Mouse (Mus musculus): ENCODE data around the gene Cfb. TPM values are rescaled to one million over a fixed set of nuclear protein-coding genes. Genes with fewer than 3 reads are reported as not detected.
A peak's percentile ranks its signal among the peaks of the same experiment; 100 is the strongest.

Cfb gene
- polyA plus RNA-seq, 1 experiment from 2014 or later: 20.7 TPM

- no peak overlapping the region for H3K27ac ChIP-seq (replicated peaks)
- no peak overlapping the region for H3K4me3 ChIP-seq (ENCODE audit: low read depth, low read length)
- WGBS: 93% methylated on average over 2 of the region's 2 CpGs
- H3K36me3 ChIP-seq (ENCODE audit: control insufficient read depth, insufficient read depth, low read length): no peaks in the 10 kb centered on the region
- H3K4me1 ChIP-seq (replicated peaks; ENCODE audit: control insufficient read depth, insufficient read depth): no peaks in the 10 kb centered on the region
- H3K9ac ChIP-seq (ENCODE audit: low read length): no peak overlapping the region
- ATAC-seq (ENCODE audit: low FRiP score, low TSS enrichment) (no peak), DNase-seq (ENCODE audit: low spot score) (no peak)
- TF ChIP-seq CTCF (IDR thresholded peaks at IDR 0.05; ENCODE audit: low read depth): peak; percentile 38; the same call in 1 of the 2 replicates
- no peak for TF ChIP-seq EP300 (optimal IDR thresholded peaks at IDR 0.05)
- H3K9me3 ChIP-seq (ENCODE audit: control insufficient read depth, low read length): no peaks in the 10 kb centered on the region
- H3K27me3 ChIP-seq (ENCODE audit: control insufficient read depth, insufficient read depth, low read length): no peaks in the 10 kb centered on the region
- no peak overlapping the region for H3K4me2 ChIP-seq (replicated peaks; ENCODE audit: low read depth)
Observed at GRCm38 (mm10) chr17:34891377-34891776, 29.1 kb upstream of the Cfb start.

DNA sequence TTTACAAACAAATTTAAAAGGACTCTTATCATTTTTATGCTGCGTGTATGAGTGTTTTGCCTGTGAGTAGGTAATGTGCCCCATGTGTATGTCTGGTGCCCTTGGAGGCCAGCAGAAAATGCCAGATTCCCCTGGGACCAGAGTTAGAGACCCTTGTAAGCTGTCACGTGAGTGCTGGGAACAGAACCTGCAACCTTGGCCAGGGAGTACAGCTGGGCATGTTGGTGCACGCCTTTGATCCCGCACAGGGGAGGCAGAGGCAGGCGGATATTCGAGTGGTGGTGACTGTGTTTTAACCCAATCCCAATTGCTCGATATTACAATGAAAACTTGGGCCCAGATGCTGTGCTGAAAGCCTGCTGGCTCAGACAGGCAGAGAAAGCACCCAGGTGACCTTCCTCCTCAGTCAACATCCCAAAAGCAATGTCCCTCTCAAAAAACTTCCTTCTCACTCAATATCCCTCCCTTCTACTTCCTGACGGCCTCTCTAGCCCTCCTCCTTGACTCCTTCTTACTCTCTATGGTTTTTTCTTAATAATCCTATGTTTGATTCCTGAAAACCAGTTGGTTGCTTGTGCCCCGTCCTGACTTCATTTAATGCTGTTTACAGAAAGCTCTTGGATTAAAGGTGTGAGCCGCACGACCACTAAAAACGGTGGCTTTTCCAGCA lies 27.9 kb upstream of the Cfb start:
- 80% methylated on average over 12 of the region's 12 CpGs for WGBS
- TF ChIP-seq EP300 (optimal IDR thresholded peaks at IDR 0.05): no peak
- no peak for TF ChIP-seq CTCF (IDR thresholded peaks at IDR 0.05; ENCODE audit: low read depth)
- no peak overlapping the region for H3K27ac ChIP-seq (replicated peaks)
- H3K36me3 ChIP-seq (ENCODE audit: control insufficient read depth, insufficient read depth, low read length): no peaks in the 10 kb centered on the region
- no peaks in the 10 kb centered on the region for H3K27me3 ChIP-seq (ENCODE audit: control insufficient read depth, insufficient read depth, low read length)
- no peak overlapping the region for H3K4me2 ChIP-seq (replicated peaks; ENCODE audit: low read depth)
- H3K4me1 ChIP-seq (replicated peaks; ENCODE audit: control insufficient read depth, insufficient read depth): no peaks in the 10 kb centered on the region
- ATAC-seq (ENCODE audit: low FRiP score, low TSS enrichment) (no peak), DNase-seq (ENCODE audit: low spot score) (no peak)
- H3K9ac ChIP-seq (ENCODE audit: low read length): no peak overlapping the region
- H3K4me3 ChIP-seq (ENCODE audit: low read depth, low read length): no peak overlapping the region
- no peaks in the 10 kb centered on the region for H3K9me3 ChIP-seq (ENCODE audit: control insufficient read depth, low read length)

- TF ChIP-seq CTCF (IDR thresholded peaks at IDR 0.05; ENCODE audit: low read depth) (no peak), EP300 (optimal IDR thresholded peaks at IDR 0.05) (no peak)
- ATAC-seq (ENCODE audit: low FRiP score, low TSS enrichment): no peak
- whole genome bisulfite sequencing: 83% methylated on average over 5 of the region's 5 CpGs
Observed at GRCm38 (mm10) chr17:34887942-34888341, 25.6 kb upstream of the Cfb start.

GRCm38 (mm10) chr17:34885615-34886014 lies 23.3 kb upstream of the Cfb start:
- Histone ChIP-seq H3K4me3 (ENCODE audit: low read depth, low read length) (no peak overlapping the region), H3K9me3 (ENCODE audit: control insufficient read depth, low read length) (no peaks in the 10 kb centered on the region), H3K27me3 (ENCODE audit: control insufficient read depth, insufficient read depth, low read length) (no peaks in the 10 kb centered on the region), H3K27ac (replicated peaks) (no peak overlapping the region), H3K36me3 (ENCODE audit: control insufficient read depth, insufficient read depth, low read length) (no peaks in the 10 kb centered on the region), H3K4me2 (replicated peaks; ENCODE audit: low read depth) (no peak overlapping the region), H3K4me1 (replicated peaks; ENCODE audit: control insufficient read depth, insufficient read depth) (no peaks in the 10 kb centered on the region), H3K9ac (ENCODE audit: low read length) (no peak overlapping the region)
- DNase-seq (ENCODE audit: low spot score): no peak
- WGBS: 74% methylated on average over 3 of the region's 3 CpGs
- no peak for ATAC-seq (ENCODE audit: low FRiP score, low TSS enrichment)
- TF ChIP-seq CTCF (IDR thresholded peaks at IDR 0.05; ENCODE audit: low read depth): no peak
- no peak for TF ChIP-seq EP300 (optimal IDR thresholded peaks at IDR 0.05)

More at GRCm38 (mm10) chr17:34887942-34888341, 25.6 kb upstream of the Cfb start:
- H3K9me3 ChIP-seq (ENCODE audit: control insufficient read depth, low read length): no peaks in the 10 kb centered on the region
- no peak overlapping the region for H3K4me3 ChIP-seq (ENCODE audit: low read depth, low read length)
- no peaks in the 10 kb centered on the region for H3K4me1 ChIP-seq (replicated peaks; ENCODE audit: control insufficient read depth, insufficient read depth)
- DNase-seq (ENCODE audit: low spot score): no peak
- H3K4me2 ChIP-seq (replicated peaks; ENCODE audit: low read depth): no peak overlapping the region
- H3K9ac ChIP-seq (ENCODE audit: low read length): no peak overlapping the region
- H3K27me3 ChIP-seq (ENCODE audit: control insufficient read depth, insufficient read depth, low read length): no peaks in the 10 kb centered on the region
- H3K36me3 ChIP-seq (ENCODE audit: control insufficient read depth, insufficient read depth, low read length): no peaks in the 10 kb centered on the region
- no peak overlapping the region for H3K27ac ChIP-seq (replicated peaks)

DNA sequence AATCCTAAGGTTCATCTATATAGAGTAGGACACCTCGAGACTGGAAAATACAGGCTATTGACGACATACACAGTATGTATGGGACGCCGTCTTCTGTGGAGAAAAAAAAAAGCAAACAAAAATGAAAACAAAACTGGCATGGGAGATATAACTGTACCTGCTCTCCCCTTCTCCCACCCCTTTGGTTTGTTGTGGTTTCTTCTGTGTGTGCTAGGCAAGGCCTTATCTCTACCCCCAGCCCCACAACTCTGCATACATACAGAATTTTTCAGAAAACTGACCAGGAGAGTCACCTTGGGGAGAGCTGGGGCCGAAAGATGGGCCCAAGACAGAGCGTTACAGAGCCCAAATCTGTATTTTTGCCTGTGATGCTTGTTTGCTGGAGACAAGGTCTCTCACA lies 22.4 kb upstream of the Cfb start:
- WGBS: 86% methylated on average over 6 of the region's 6 CpGs
- ATAC-seq (ENCODE audit: low FRiP score, low TSS enrichment): no peak

GRCm38 (mm10) chr17:34883332-34883731 lies 21.0 kb upstream of the Cfb start:
- Histone ChIP-seq H3K27me3 (ENCODE audit: control insufficient read depth, insufficient read depth, low read length) (no peaks in the 10 kb centered on the region), H3K4me2 (replicated peaks; ENCODE audit: low read depth) (no peak overlapping the region), H3K4me3 (ENCODE audit: low read depth, low read length) (no peak overlapping the region), H3K27ac (replicated peaks) (no peak overlapping the region), H3K36me3 (ENCODE audit: control insufficient read depth, insufficient read depth, low read length) (no peaks in the 10 kb centered on the region), H3K9me3 (ENCODE audit: control insufficient read depth, low read length) (no peaks in the 10 kb centered on the region), H3K9ac (ENCODE audit: low read length) (no peak overlapping the region), H3K4me1 (replicated peaks; ENCODE audit: control insufficient read depth, insufficient read depth) (no peaks in the 10 kb centered on the region)
- WGBS: 61% methylated on average over 3 of the region's 3 CpGs
- DNase-seq (ENCODE audit: low spot score) (no peak), ATAC-seq (ENCODE audit: low FRiP score, low TSS enrichment) (no peak)
- TF ChIP-seq EP300 (optimal IDR thresholded peaks at IDR 0.05) (no peak), CTCF (IDR thresholded peaks at IDR 0.05; ENCODE audit: low read depth) (peak; percentile 55)

More for the DNA sequence above, 22.4 kb upstream of the Cfb start:
- Histone ChIP-seq H3K9me3 (ENCODE audit: control insufficient read depth, low read length) (no peaks in the 10 kb centered on the region), H3K9ac (ENCODE audit: low read length) (no peak overlapping the region), H3K27me3 (ENCODE audit: control insufficient read depth, insufficient read depth, low read length) (no peaks in the 10 kb centered on the region), H3K27ac (replicated peaks) (no peak overlapping the region), H3K4me1 (replicated peaks; ENCODE audit: control insufficient read depth, insufficient read depth) (no peaks in the 10 kb centered on the region), H3K4me2 (replicated peaks; ENCODE audit: low read depth) (no peak overlapping the region), H3K4me3 (ENCODE audit: low read depth, low read length) (no peak overlapping the region), H3K36me3 (ENCODE audit: control insufficient read depth, insufficient read depth, low read length) (no peaks in the 10 kb centered on the region)
- no peak for DNase-seq (ENCODE audit: low spot score)
- TF ChIP-seq EP300 (optimal IDR thresholded peaks at IDR 0.05): no peak
- no peak for TF ChIP-seq CTCF (IDR thresholded peaks at IDR 0.05; ENCODE audit: low read depth)

Measured in stomach, postnatal 0 days (tissue).